Mouse (Mus musculus): ENCODE data around the gene Zfp85. TPM values are rescaled to one million over a fixed set of nuclear protein-coding genes. Genes with fewer than 3 reads are reported as not detected.
"Not testable (repeated sequence)": the region's sequence is repeated elsewhere in the genome, so short reads cannot be mapped to it uniquely, and the experiment has no call there.

Zfp85 gene
- total RNA-seq (2021), result 1 to 10 TPM; 5.9 to 6.6 TPM

GRCm38 (mm10) chr13:67754333-67755306, at the start of gene Zfp85:
Zfp85 (minus strand) TSS chr13:67755228.
- peak; percentile 63 to 65 for DNase-seq

DNA sequence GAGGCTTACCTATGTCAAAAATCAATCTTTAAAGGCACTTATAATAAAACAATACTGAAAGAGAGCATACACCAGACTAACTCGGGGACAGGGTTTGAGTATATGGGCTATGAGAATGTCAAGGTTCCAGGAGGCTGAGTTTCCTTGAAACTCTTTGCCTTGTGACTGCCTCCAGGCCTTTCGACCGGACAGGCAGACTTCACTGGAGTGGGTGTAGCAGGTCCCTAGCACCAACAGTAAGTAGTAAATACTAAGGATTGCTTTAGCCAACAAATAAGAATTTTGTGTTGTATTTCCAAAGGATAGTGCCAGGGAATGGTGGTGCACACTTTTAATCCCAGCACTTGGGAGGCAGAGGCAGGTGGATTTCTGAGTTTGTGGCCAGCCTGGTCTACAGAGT, 44.1 kb upstream of the Zfp85 start:
- not testable (repeated sequence) for DNase-seq

DNA sequence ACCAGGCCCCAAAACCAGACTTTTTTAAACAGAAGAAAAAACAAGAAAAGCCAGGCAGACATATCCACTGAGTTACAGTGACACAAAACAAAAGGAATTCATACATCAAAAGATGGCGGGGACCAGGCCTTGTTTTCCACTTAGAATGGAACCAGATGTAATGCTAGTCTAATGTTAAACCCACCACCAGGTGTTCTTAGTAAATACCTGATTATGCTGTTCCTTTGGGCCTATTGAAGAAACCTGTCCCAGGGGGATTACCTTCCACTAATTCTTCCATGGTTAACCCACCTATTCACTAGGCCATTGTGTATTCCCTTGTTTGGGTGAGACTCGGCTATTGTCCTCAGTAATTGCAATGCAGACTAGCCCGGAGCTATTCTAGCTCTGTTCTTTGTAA, 43.6 kb upstream of the Zfp85 start:
- DNase-seq, result no peak

- no peak for DNase-seq
Observed at GRCm38 (mm10) chr13:67791921-67792455, 37.0 kb upstream of the Zfp85 start.

GRCm38 (mm10) chr13:67779265-67780221, 24.5 kb upstream of the Zfp85 start, which contains the start of gene Zfp493:
Zfp493 (plus strand) TSS chr13:67779693.
- DNase-seq, result peak; percentile 60 to 69

GRCm38 (mm10) chr13:67763031-67763768, 8.2 kb upstream of the Zfp85 start:
- DNase-seq, result no peak

GRCm38 (mm10) chr13:67759966-67760365, 4.9 kb upstream of the Zfp85 start:
- DNase-seq, result no peak

DNA sequence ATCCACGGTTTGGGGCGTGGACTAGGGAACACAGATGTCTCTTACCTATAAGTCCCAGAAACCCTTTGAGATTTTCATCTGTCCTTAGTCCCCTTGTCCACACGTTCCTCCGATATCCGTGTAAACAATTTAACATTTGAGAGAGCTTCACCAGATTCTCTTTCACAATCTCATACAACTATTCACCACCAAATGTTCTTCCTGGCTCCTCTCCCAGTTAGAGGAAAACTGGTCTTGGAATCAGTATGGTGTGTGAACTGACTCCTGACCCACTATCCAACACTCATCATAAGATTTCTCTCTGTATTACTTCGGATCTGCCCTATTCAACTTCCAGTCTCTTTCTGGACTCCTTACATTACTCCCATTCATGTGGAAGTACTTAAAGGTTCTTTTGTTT, 733 bp upstream of the Zfp85 start:
- no peak for DNase-seq

DNA sequence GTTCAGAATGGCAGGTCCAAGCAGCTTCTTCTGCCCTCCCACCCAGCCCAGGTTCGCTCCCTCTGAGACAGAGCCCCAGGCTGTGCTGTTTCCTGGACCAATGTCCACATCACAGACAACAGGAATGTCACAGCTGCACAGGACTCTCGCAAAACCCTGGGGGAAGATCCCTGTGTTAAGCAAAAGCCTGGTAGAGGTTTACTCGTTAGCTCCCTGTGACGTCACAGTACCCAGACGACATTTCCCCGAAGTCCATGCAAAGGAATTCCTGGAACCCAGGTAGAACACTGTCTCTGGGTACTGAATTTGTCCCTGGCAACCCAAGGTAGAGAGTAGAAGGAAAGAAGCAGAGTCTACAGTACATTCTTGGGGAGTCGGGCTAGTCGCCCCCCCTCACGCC, 11.1 kb downstream of the Zfp85 start:
- DNase-seq, result no peak

DNA sequence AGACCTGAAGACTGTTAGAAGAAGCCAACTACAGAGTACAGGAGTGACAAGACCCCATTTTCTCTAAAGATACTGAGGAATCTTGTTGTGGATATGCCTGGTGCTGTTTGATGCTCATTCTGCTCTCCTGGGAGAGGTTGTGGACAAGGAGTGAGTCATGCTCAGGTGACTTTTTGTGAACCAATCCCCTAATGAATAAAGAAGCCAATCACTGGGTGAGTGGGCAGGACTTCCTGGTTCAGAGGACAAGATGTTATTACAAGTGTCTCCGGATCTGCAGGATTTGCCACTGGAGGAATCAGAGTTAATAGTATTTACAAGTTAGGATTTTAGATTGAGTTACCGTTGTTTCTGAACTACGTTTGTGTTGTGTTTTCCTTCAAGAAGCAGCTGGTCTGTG, 12.1 kb downstream of the Zfp85 start:
- no peak for DNase-seq

DNA sequence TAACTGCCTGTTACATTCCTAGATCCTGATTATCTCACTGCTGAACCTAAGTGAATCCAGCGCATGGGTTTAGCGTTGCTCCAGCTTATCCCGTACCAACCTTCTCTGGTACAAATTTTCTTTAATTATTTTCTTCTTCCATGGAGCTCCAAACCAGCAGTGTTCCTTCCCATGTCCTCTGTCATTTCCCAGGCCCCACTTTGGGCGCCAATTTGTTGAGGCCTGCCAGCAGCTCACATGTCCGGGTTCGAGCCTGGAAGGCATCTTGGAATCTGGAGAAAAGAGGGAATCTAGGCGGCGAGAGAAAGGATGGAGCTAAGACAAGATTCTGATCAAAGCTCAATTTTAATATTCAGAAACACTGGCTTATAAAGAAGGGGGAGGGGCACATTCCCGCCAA, 20.6 kb downstream of the Zfp85 start:
- DNase-seq, result not testable (repeated sequence)

- DNase-seq, result not testable (repeated sequence)
Observed at GRCm38 (mm10) chr13:67729441-67729840, 25.6 kb downstream of the Zfp85 start.

- peak; percentile 51 to 54 for DNase-seq
Observed at GRCm38 (mm10) chr13:67728641-67729318, 26.2 kb downstream of the Zfp85 start, which contains the start of gene Zfp65. Zfp65 (minus strand) TSS chr13:67729173.

GRCm38 (mm10) chr13:67728106-67728505, 26.9 kb downstream of the Zfp85 start:
- DNase-seq, result no peak

DNA sequence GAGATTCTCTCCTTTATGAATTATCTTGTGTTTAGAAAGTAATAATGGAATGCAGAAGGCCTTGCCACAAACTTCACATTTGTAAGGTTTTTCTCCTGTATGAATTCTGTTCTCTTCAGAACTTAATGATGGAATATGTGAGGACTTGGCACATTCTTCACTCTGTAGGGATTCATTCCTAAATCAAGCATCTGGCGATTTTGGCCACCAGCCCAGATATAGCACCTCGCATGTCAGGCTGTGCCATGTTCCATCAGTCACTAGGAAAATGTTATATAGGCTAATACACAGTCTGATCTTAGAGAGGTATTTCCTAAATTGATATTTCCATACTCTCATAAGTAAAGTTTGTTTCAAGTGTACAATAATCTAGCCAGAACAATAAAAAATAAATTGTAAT, 29.7 kb downstream of the Zfp85 start:
- DNase-seq, result not testable (repeated sequence)

GRCm38 (mm10) chr13:67723848-67724479, 31.1 kb downstream of the Zfp85 start:
- DNase-seq, result peak; percentile 87 to 88

All from layer of hippocampus, postnatal 36 days (tissue).